Mouse (Mus musculus): Measurements from ENCODE around the gene Ctrl.

The Ctrl gene

GRCm38 (mm10) chr8:105890870-105891269, 42.8 kb downstream of the Ctrl start:
- in situ Hi-C loops (cut with MboI; ENCODE audit: low pct_unique_long_range_greater_than_20kb in 1 of 2, low sequenced_read_pairs in 2 of 2, unreplicated experiment in 1 of 2) = no loop called here

GRCm38 (mm10) chr8:105889756-105890465, 43.8 kb downstream of the Ctrl start:
- in situ Hi-C loops (cut with MboI; ENCODE audit: low pct_unique_long_range_greater_than_20kb in 1 of 2, low sequenced_read_pairs in 2 of 2, unreplicated experiment in 1 of 2) = no loop called here
